Mouse (Mus musculus) neural tube, embryonic 12.5 days (tissue): Measurements from ENCODE around the gene Hk2. TPM values are rescaled to one million over a fixed set of nuclear protein-coding genes. Genes with fewer than 3 reads are reported as not detected.

Experiments
- ATAC-seq: fragments of 200-750 bp; cut with Nextera tagmentation; 2 replicates; pipeline ENCODE4 v1.8.0; 2017; ENCODE audit warnings: low read depth, mild to moderate bottlenecking, moderate TSS enrichment, moderate library complexity; ENCODE audit not compliant: low FRiP score
- H3K27ac ChIP-seq: fragments of 300-500 bp; sonication (generic); 2 replicates; pipeline ENCODE4 v1.5.1; 2016
- H3K27me3 ChIP-seq: fragments of 300-500 bp; sonication (generic); replicated peaks from 2 replicates; pipeline ENCODE4 v1.6.1; 2016; ENCODE audit warnings: mild to moderate bottlenecking
- H3K36me3 ChIP-seq: fragments of 300-500 bp; sonication (generic); 2 replicates; pipeline ENCODE4 v1.6.1; 2016; ENCODE audit warnings: mild to moderate bottlenecking
- H3K4me1 ChIP-seq: fragments of 300-500 bp; sonication (generic); 2 replicates; pipeline ENCODE4 v1.6.1; 2016
- H3K4me2 ChIP-seq: fragments of 300-500 bp; sonication (generic); replicated peaks from 2 replicates; pipeline ENCODE4 v1.6.1; 2016; ENCODE audit warnings: mild to moderate bottlenecking
- H3K4me3 ChIP-seq: fragments of 300-500 bp; sonication (generic); 2 replicates; pipeline ENCODE4 v1.5.1; 2016
- H3K9ac ChIP-seq: fragments of 300-500 bp; sonication (generic); 2 replicates; pipeline ENCODE4 v1.6.1; 2016; ENCODE audit warnings: mild to moderate bottlenecking
- H3K9me3 ChIP-seq: fragments of 300-500 bp; sonication (generic); 2 replicates; pipeline ENCODE4 v1.6.1; 2016; ENCODE audit warnings: mild to moderate bottlenecking
- WGBS: fragments of 180-500 bp; shearing (Covaris S2); methylation state at CpG from one replicate; pipeline ENCODE4 v1.1.7; 2016; 5-methylcytosine and 5-hydroxymethylcytosine counted together
- polyA plus RNA-seq: library from polyadenylated mRNA; unstranded; fragments of >200 nt; fragmentation: Nextera tagmentation; extraction: Ambion mirVana; gene quantifications from 2 replicates; pipeline ENCODE4 v1.2.1, GENCODE M21; 2016

Hk2 gene
- 8.1 and 10.3 TPM in 2 replicates for polyA plus RNA-seq

GRCm38 (mm10) chr6:82774321-82774764 lies at the start of gene Hk2:
Hk2 (minus strand) TSS chr6:82774454.
- no peaks in the 10 kb centered on the region for H3K27me3 ChIP-seq
- H3K9ac ChIP-seq, result peak within 1 kb of the TSS; percentile 55
- H3K36me3 ChIP-seq, result no peaks in the 10 kb centered on the region
- no peaks in the 10 kb centered on the region for H3K9me3 ChIP-seq
- peak within 1 kb of the TSS; percentile 55 for H3K4me3 ChIP-seq
- H3K4me1 ChIP-seq, result peaks cover 9% of the 10 kb centered on the region
- H3K27ac ChIP-seq, result no peak within 1 kb of the TSS
- H3K4me2 ChIP-seq, result peak within 1 kb of the TSS; percentile 97
- ATAC-seq, result peak; percentile 96
- under 1% methylated on average over 39 of the region's 39 CpGs for WGBS

GRCm38 (mm10) chr6:82821758-82822253 lies 47.6 kb upstream of the Hk2 start:
- Histone ChIP-seq H3K9me3 (no peaks in the 10 kb centered on the region), H3K9ac (no peak overlapping the region), H3K4me1 (no peaks in the 10 kb centered on the region), H3K4me3 (no peak overlapping the region), H3K36me3 (no peaks in the 10 kb centered on the region), H3K27me3 (no peaks in the 10 kb centered on the region), H3K27ac (no peak overlapping the region), H3K4me2 (no peak overlapping the region)
- ATAC-seq, result no peak
- WGBS, result 64% methylated on average over 4 of the region's 4 CpGs

GRCm38 (mm10) chr6:82820716-82821115 lies 46.5 kb upstream of the Hk2 start:
- no peaks in the 10 kb centered on the region for H3K27me3 ChIP-seq
- no peaks in the 10 kb centered on the region for H3K9me3 ChIP-seq
- H3K4me2 ChIP-seq, result no peak overlapping the region
- no peak overlapping the region for H3K4me3 ChIP-seq
- H3K36me3 ChIP-seq, result no peaks in the 10 kb centered on the region
- no peaks in the 10 kb centered on the region for H3K4me1 ChIP-seq
- H3K27ac ChIP-seq, result no peak overlapping the region
- no peak for ATAC-seq
- no peak overlapping the region for H3K9ac ChIP-seq
- WGBS, result 71% methylated on average over 3 of the region's 3 CpGs

GRCm38 (mm10) chr6:82814821-82815220 lies 40.6 kb upstream of the Hk2 start:
- ATAC-seq, result no peak
- Histone ChIP-seq H3K27ac (no peak overlapping the region), H3K9ac (no peak overlapping the region), H3K4me2 (no peak overlapping the region), H3K4me1 (no peaks in the 10 kb centered on the region), H3K4me3 (no peak overlapping the region), H3K27me3 (no peaks in the 10 kb centered on the region), H3K36me3 (no peaks in the 10 kb centered on the region), H3K9me3 (no peaks in the 10 kb centered on the region)
- 75% methylated on average over 4 of the region's 4 CpGs for WGBS

GRCm38 (mm10) chr6:82807984-82808700 lies 33.9 kb upstream of the Hk2 start:
- Histone ChIP-seq H3K36me3 (no peaks in the 10 kb centered on the region), H3K27ac (no peak overlapping the region), H3K4me1 (no peaks in the 10 kb centered on the region), H3K9me3 (no peaks in the 10 kb centered on the region), H3K4me3 (no peak overlapping the region), H3K9ac (no peak overlapping the region), H3K4me2 (no peak overlapping the region), H3K27me3 (no peaks in the 10 kb centered on the region)
- ATAC-seq, result no peak
- WGBS, result 80% methylated on average over 7 of the region's 7 CpGs

- Histone ChIP-seq H3K27ac (no peak overlapping the region), H3K4me2 (no peak overlapping the region), H3K4me1 (no peaks in the 10 kb centered on the region), H3K9ac (no peak overlapping the region), H3K9me3 (no peaks in the 10 kb centered on the region), H3K4me3 (no peak overlapping the region), H3K36me3 (no peaks in the 10 kb centered on the region), H3K27me3 (no peaks in the 10 kb centered on the region)
- 77% methylated on average over 3 of the region's 3 CpGs for WGBS
- ATAC-seq, result no peak
These were observed 32.7 kb upstream of the Hk2 start for GRCm38 (mm10) chr6:82806971-82807370.

GRCm38 (mm10) chr6:82806503-82806902 lies 32.2 kb upstream of the Hk2 start:
- no peak overlapping the region for H3K9ac ChIP-seq
- H3K4me3 ChIP-seq, result no peak overlapping the region
- H3K4me1 ChIP-seq, result no peaks in the 10 kb centered on the region
- WGBS, result 83% methylated on average over 6 of the region's 6 CpGs
- H3K36me3 ChIP-seq, result no peaks in the 10 kb centered on the region
- H3K27me3 ChIP-seq, result no peaks in the 10 kb centered on the region
- H3K9me3 ChIP-seq, result no peaks in the 10 kb centered on the region
- no peak overlapping the region for H3K4me2 ChIP-seq
- H3K27ac ChIP-seq, result no peak overlapping the region
- no peak for ATAC-seq

GRCm38 (mm10) chr6:82805894-82806293 lies 31.6 kb upstream of the Hk2 start:
- H3K9ac ChIP-seq, result no peak overlapping the region
- H3K27ac ChIP-seq, result no peak overlapping the region
- no peak for ATAC-seq
- H3K4me2 ChIP-seq, result no peak overlapping the region
- no peaks in the 10 kb centered on the region for H3K27me3 ChIP-seq
- WGBS, result 81% methylated on average over 3 of the region's 3 CpGs
- no peaks in the 10 kb centered on the region for H3K9me3 ChIP-seq
- no peak overlapping the region for H3K4me3 ChIP-seq
- no peaks in the 10 kb centered on the region for H3K4me1 ChIP-seq
- no peaks in the 10 kb centered on the region for H3K36me3 ChIP-seq

GRCm38 (mm10) chr6:82804984-82805383 lies 30.7 kb upstream of the Hk2 start:
- ATAC-seq, result no peak

GRCm38 (mm10) chr6:82798202-82798737 lies 24.0 kb upstream of the Hk2 start:
- Histone ChIP-seq H3K4me2 (no peak overlapping the region), H3K9ac (no peak overlapping the region), H3K4me1 (no peaks in the 10 kb centered on the region), H3K27me3 (no peaks in the 10 kb centered on the region), H3K4me3 (no peak overlapping the region), H3K27ac (no peak overlapping the region), H3K36me3 (no peaks in the 10 kb centered on the region), H3K9me3 (no peaks in the 10 kb centered on the region)
- 68% methylated on average over 3 of the region's 3 CpGs for WGBS
- no peak for ATAC-seq

More at GRCm38 (mm10) chr6:82804984-82805383, 30.7 kb upstream of the Hk2 start:
- no peak overlapping the region for H3K4me2 ChIP-seq
- WGBS, result 87% methylated on average over 3 of the region's 3 CpGs
- no peaks in the 10 kb centered on the region for H3K4me1 ChIP-seq
- H3K9ac ChIP-seq, result no peak overlapping the region
- H3K27ac ChIP-seq, result no peak overlapping the region
- no peaks in the 10 kb centered on the region for H3K27me3 ChIP-seq
- no peaks in the 10 kb centered on the region for H3K36me3 ChIP-seq
- no peak overlapping the region for H3K4me3 ChIP-seq
- no peaks in the 10 kb centered on the region for H3K9me3 ChIP-seq

- H3K27ac ChIP-seq, result no peak overlapping the region
- no peak overlapping the region for H3K4me3 ChIP-seq
- ATAC-seq, result no peak
- no peaks in the 10 kb centered on the region for H3K27me3 ChIP-seq
- WGBS, result 75% methylated on average over 5 of the region's 5 CpGs
- no peak overlapping the region for H3K9ac ChIP-seq
- no peak overlapping the region for H3K4me2 ChIP-seq
- H3K9me3 ChIP-seq, result no peaks in the 10 kb centered on the region
- no peaks in the 10 kb centered on the region for H3K36me3 ChIP-seq
- no peaks in the 10 kb centered on the region for H3K4me1 ChIP-seq
These were observed 23.1 kb upstream of the Hk2 start for GRCm38 (mm10) chr6:82797300-82797839.

- no peaks in the 10 kb centered on the region for H3K4me1 ChIP-seq
- no peak overlapping the region for H3K4me3 ChIP-seq
- no peak overlapping the region for H3K9ac ChIP-seq
- no peaks in the 10 kb centered on the region for H3K36me3 ChIP-seq
- WGBS, result 84% methylated on average over 2 of the region's 2 CpGs
- ATAC-seq, result no peak
- no peak overlapping the region for H3K27ac ChIP-seq
- H3K4me2 ChIP-seq, result no peak overlapping the region
- H3K9me3 ChIP-seq, result no peaks in the 10 kb centered on the region
- no peaks in the 10 kb centered on the region for H3K27me3 ChIP-seq
These were observed 16.6 kb upstream of the Hk2 start for GRCm38 (mm10) chr6:82790864-82791263.
